Mouse (Mus musculus) spleen, adult 2 months (tissue): Measurements from ENCODE around the gene Gatad2b. TPM values are rescaled to one million over a fixed set of nuclear protein-coding genes. Genes with fewer than 3 reads are reported as not detected.

ENCODE experiments used
- DNase-seq, 2 experiments: peaks; one replicate each; pipeline versions ENCODE4 v3.0.0 to v3.0.0-alpha.2; 2012 to 2021; ENCODE audit warnings: low spot score in 2 of 2, low read depth in 1 of 2
- H3K27ac ChIP-seq: fragments of 200-500 bp; 2 replicates; pipeline ENCODE4 v1.5.1; 2012; ENCODE audit warnings: low read length, inconsistent platforms; ENCODE audit not compliant: insufficient read depth
- H3K27me3 ChIP-seq: fragments of 200-500 bp; 2 replicates; pipeline ENCODE4 v1.6.1; 2012; ENCODE audit warnings: mild to moderate bottlenecking, moderate library complexity, low read length, inconsistent platforms; ENCODE audit not compliant: control insufficient read depth, insufficient read depth
- H3K36me3 ChIP-seq: fragments of 200-500 bp; 2 replicates; pipeline ENCODE4 v1.6.1; 2012; ENCODE audit warnings: mild to moderate bottlenecking, low read length, inconsistent platforms; ENCODE audit not compliant: control insufficient read depth, insufficient read depth
- H3K4me1 ChIP-seq: fragments of 200-500 bp; 2 replicates; pipeline ENCODE4 v1.6.1; 2011; ENCODE audit warnings: inconsistent platforms; ENCODE audit not compliant: control insufficient read depth, insufficient read depth, insufficient read length
- H3K4me3 ChIP-seq: fragments of 200-500 bp; 2 replicates; pipeline ENCODE4 v1.5.1; 2011; ENCODE audit warnings: mild to moderate bottlenecking, inconsistent platforms; ENCODE audit not compliant: insufficient read depth, insufficient read length; ENCODE audit errors: extremely low read depth
- CTCF ChIP-seq: fragments of 200-500 bp; IDR thresholded peaks from 2 replicates; pipeline ENCODE4 v1.5.1; 2011; ENCODE audit warnings: mild to moderate bottlenecking, inconsistent platforms; ENCODE audit not compliant: insufficient read depth, insufficient read length, insufficient replicate concordance; ENCODE audit errors: extremely low read depth
- POLR2A ChIP-seq: fragments of 200-500 bp; IDR thresholded peaks from 2 replicates; pipeline ENCODE4 v1.6.1; 2011; ENCODE audit warnings: low read depth, low read length, inconsistent platforms
- WGBS: fragments of 180-500 bp; shearing (Covaris S2); methylation state at CpG from one replicate; pipeline ENCODE4 v1.1.7; 2018; 5-methylcytosine and 5-hydroxymethylcytosine counted together
- polyA plus RNA-seq: library from polyadenylated mRNA; depleted of rRNA; stranded (reverse); fragments of >200 nt; gene quantifications from 2 replicates; pipeline ENCODE4 v1.2.3, GENCODE M21; 2012

Gene Gatad2b
- polyA plus RNA-seq, 1 experiment = 26.9 TPM

DNA sequence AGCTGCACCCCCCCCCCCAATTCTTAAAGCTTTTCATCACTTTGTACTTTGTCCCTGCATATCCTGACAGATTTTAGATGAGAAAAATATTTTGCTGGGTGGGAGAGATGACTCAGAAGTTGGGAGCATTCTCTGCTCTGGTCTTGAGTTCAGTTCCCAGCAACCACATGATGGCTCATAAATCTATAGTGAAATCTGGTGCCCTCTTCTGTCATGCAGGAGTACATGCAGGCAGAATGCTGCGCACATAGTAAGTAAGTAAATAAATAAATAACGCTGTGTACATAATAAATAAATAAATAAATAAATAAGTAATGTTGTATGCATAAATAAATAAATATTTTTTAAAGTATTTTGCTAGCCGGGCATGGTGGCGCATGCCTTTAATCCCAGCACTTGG, 54.9 kb downstream of the Gatad2b start:
- DNase-seq = no peak
- Histone ChIP-seq H3K36me3 (peaks cover 29% of the 10 kb centered on the region), H3K27ac (no peak overlapping the region), H3K27me3 (no peaks in the 10 kb centered on the region), H3K4me1 (no peaks in the 10 kb centered on the region), H3K4me3 (no peak overlapping the region)
- WGBS = 96% methylated on average over 4 of the region's 4 CpGs
- TF ChIP-seq POLR2A = no peak
- TF ChIP-seq CTCF = no peak

- Histone ChIP-seq H3K27ac (no peak overlapping the region), H3K4me1 (no peaks in the 10 kb centered on the region; the same call in 1 of the 2 replicates), H3K27me3 (no peaks in the 10 kb centered on the region), H3K4me3 (no peak overlapping the region), H3K36me3 (peaks cover 29% of the 10 kb centered on the region)
- TF ChIP-seq POLR2A (no peak), CTCF (no peak)
- WGBS = 82% methylated on average over 7 of the region's 7 CpGs
- DNase-seq = no peak
These were observed 65.0 kb downstream of the Gatad2b start for GRCm38 (mm10) chr3:90357959-90358358.

DNA sequence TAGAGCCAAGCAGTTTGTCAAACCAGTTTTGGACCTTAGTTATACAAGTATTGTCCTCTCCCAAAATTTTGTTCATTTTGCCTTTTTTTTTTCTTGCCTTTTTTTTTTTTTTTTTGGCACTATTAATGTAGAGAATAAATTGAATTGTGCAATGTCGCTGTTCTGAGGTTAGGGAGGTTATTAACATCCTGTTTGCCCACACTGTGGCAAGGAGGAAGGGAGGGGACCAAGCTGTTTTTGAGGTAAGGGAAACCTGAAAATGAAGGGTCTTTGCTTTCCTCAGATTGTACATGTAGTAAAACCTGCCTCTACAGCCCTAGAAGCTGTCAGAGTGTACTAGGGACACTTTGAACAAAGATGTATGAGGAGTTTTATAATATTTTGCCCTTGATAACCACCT, 66.3 kb downstream of the Gatad2b start:
- WGBS = 23% methylated on average over 1 of the region's 1 CpGs
- TF ChIP-seq POLR2A (no peak), CTCF (no peak)
- Histone ChIP-seq H3K27ac (no peak overlapping the region), H3K36me3 (peaks cover 22% of the 10 kb centered on the region), H3K4me1 (no peaks in the 10 kb centered on the region; the same call in 1 of the 2 replicates), H3K27me3 (no peaks in the 10 kb centered on the region), H3K4me3 (no peak overlapping the region)
- DNase-seq = no peak

- Histone ChIP-seq H3K27ac (no peak overlapping the region), H3K27me3 (no peaks in the 10 kb centered on the region), H3K36me3 (peaks cover 6% of the 10 kb centered on the region), H3K4me3 (no peak overlapping the region), H3K4me1 (no peaks in the 10 kb centered on the region; the same call in 1 of the 2 replicates)
- DNase-seq = no peak
- WGBS = 79% methylated on average over 4 of the region's 4 CpGs
- TF ChIP-seq CTCF (no peak), POLR2A (no peak)
These were observed 68.5 kb downstream of the Gatad2b start for GRCm38 (mm10) chr3:90361476-90361875.

DNA sequence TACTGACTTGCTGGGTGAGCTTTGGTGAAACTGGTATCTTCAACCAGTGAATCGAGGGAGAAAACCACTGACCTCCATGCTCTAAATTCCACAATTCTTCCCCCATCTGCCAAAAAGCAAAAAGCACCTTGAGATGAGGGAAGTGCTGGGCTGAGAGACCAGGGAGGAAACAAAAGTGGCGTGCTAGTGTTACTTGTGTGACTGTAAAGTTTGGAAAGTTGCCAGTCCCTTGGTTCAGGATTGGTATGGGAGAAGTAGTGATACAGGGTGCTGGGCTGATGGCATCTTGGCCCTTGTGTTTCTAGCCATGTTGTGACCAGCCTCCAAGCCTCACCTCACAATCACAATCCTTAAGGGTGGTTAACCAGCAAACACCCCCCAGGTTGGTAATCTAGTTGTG, 69.4 kb downstream of the Gatad2b start:
- no peaks in the 10 kb centered on the region; the same call in 1 of the 2 replicates for H3K4me1 ChIP-seq
- H3K4me3 ChIP-seq = no peak overlapping the region
- no peaks in the 10 kb centered on the region for H3K27me3 ChIP-seq
- TF ChIP-seq POLR2A (no peak), CTCF (no peak)
- no peak for DNase-seq
- H3K36me3 ChIP-seq = peaks cover 6% of the 10 kb centered on the region
- 61% methylated on average over 2 of the region's 2 CpGs for WGBS
- H3K27ac ChIP-seq = no peak overlapping the region

- Histone ChIP-seq H3K4me3 (no peak overlapping the region), H3K36me3 (no peaks in the 10 kb centered on the region), H3K27me3 (no peaks in the 10 kb centered on the region), H3K27ac (no peak overlapping the region), H3K4me1 (no peaks in the 10 kb centered on the region; the same call in 1 of the 2 replicates)
- DNase-seq = no peak
- TF ChIP-seq POLR2A = no peak
- no peak for TF ChIP-seq CTCF
- WGBS = 82% methylated on average over 5 of the region's 5 CpGs
These were observed 74.1 kb downstream of the Gatad2b start for GRCm38 (mm10) chr3:90367001-90367632.

DNA sequence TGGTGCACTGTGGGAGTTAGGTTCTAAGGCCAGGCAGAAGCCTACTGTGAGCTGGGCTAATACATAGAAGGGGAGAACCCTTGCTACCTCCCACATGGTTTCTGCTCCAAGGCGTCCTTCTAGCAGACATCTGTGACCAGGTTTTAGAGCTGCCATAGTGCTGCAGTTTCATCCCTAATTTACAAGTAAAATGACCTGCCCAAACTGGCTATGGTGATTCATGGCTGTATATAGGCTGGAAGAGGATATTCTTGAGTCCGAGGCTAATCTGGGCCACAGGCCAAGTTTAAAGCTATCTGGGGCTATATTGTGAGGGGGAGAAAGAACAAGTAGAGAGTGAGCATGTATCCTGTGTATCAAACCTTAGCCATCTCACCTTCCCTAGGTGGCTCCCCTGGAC, 76.1 kb downstream of the Gatad2b start:
- no peak for DNase-seq
- Histone ChIP-seq H3K27me3 (no peaks in the 10 kb centered on the region), H3K4me1 (no peaks in the 10 kb centered on the region), H3K36me3 (no peaks in the 10 kb centered on the region), H3K27ac (no peak overlapping the region), H3K4me3 (no peak overlapping the region)
- TF ChIP-seq CTCF (no peak), POLR2A (no peak)
- WGBS = 72% methylated on average over 2 of the region's 2 CpGs
